Mouse (Mus musculus): ENCODE results near the gene Ankub1. TPM values are rescaled to one million over a fixed set of nuclear protein-coding genes. Genes with fewer than 3 reads are reported as not detected.
A peak's percentile ranks its signal among the peaks of the same experiment; 100 is the strongest.

The Ankub1 gene
- polyA plus RNA-seq, 1 experiment from 2014 or later, result not detected

DNA sequence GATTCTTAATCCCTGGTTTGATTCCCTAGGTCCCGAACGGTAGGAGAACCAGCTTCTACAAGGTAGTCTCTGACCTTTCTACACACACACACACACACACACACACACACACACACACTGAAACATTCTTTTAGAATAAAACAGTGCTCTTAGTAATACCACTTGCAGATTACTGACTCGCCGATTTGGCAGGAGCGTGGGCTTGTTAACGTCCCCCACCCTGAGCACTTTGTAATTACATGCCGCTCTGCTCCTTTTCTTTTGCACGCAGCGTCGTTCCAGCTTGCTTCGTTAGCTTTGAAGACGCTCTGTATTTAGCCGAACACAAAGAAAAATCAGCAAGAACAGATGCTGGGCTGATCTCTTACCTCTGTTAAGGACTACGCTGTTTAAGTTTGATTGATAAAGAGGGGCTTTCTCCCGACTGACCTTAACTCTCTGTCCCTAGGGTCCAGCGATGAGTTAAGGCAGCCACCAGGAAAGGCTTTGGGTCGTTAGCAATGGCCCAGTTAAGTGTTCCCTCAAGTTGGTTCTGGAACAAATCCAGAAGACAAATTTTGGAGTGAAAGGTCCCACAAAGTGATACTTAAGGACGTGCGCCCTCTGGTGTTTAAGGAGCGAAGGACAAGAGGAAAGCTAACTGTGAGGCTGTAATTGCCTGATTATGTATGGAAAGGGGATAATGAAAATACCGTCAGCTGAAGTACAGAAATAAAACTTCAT lies 67.2 kb downstream of the Ankub1 start:
- no peak overlapping the region for H3K27ac ChIP-seq (ENCODE audit: low read depth, low read length)
- no peaks in the 10 kb centered on the region for H3K9me3 ChIP-seq (ENCODE audit: control insufficient read depth, low read length)
- H3K4me1 ChIP-seq (ENCODE audit: control insufficient read depth, insufficient read depth, low read length), result no peaks in the 10 kb centered on the region
- H3K9ac ChIP-seq (ENCODE audit: low read depth, low read length), result peak overlapping the region; percentile 28; the same call in 1 of the 2 replicates
- H3K36me3 ChIP-seq (ENCODE audit: control insufficient read depth, insufficient read depth, low read length), result no peaks in the 10 kb centered on the region
- WGBS, result 35% methylated on average over 21 of the region's 21 CpGs
- H3K27me3 ChIP-seq (ENCODE audit: control insufficient read depth, insufficient read depth, low read length), result no peaks in the 10 kb centered on the region
- peak overlapping the region; percentile 40 for H3K4me2 ChIP-seq (replicated peaks; ENCODE audit: low read depth, low read length)
- H3K4me3 ChIP-seq (ENCODE audit: low read length), result peak overlapping the region; percentile 15; the same call in 1 of the 2 replicates
- ATAC-seq (ENCODE audit: low FRiP score, low TSS enrichment), result peak; percentile 71; the same call in 1 of the 2 replicates

- Histone ChIP-seq H3K27ac (ENCODE audit: low read depth, low read length) (no peak overlapping the region), H3K9me3 (ENCODE audit: control insufficient read depth, low read length) (no peaks in the 10 kb centered on the region), H3K36me3 (ENCODE audit: control insufficient read depth, insufficient read depth, low read length) (no peaks in the 10 kb centered on the region), H3K27me3 (ENCODE audit: control insufficient read depth, insufficient read depth, low read length) (no peaks in the 10 kb centered on the region), H3K4me3 (ENCODE audit: low read length) (no peak overlapping the region), H3K9ac (ENCODE audit: low read depth, low read length) (no peak overlapping the region), H3K4me2 (replicated peaks; ENCODE audit: low read depth, low read length) (no peak overlapping the region), H3K4me1 (ENCODE audit: control insufficient read depth, insufficient read depth, low read length) (no peaks in the 10 kb centered on the region)
- no peak for ATAC-seq (ENCODE audit: low FRiP score, low TSS enrichment)
- 79% methylated on average over 4 of the region's 4 CpGs for WGBS
Measured at GRCm38 (mm10) chr3:57619718-57620117, 72.9 kb downstream of the Ankub1 start.

DNA sequence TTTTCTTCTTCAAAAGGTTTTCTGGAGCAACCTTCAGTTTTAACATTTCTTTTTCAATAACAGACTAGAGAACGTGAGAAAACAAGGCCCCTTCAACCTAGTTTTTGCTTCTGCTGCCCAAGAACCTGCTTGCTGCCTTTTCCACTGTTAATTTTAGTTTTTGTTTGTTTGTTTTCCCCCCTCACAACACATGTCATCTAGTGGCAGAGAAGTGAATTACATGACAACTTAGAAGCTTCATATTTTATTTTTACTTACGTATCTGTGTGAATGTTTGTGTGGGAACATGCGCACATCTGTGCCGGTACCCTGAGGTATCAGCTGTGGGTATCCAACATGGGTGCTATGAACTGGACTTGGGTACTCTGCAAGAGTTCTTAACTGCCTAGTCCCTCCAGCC lies 76.9 kb downstream of the Ankub1 start:
- Histone ChIP-seq H3K27ac (ENCODE audit: low read depth, low read length) (no peak overlapping the region), H3K9me3 (ENCODE audit: control insufficient read depth, low read length) (no peaks in the 10 kb centered on the region), H3K27me3 (ENCODE audit: control insufficient read depth, insufficient read depth, low read length) (no peaks in the 10 kb centered on the region), H3K36me3 (ENCODE audit: control insufficient read depth, insufficient read depth, low read length) (no peaks in the 10 kb centered on the region), H3K4me1 (ENCODE audit: control insufficient read depth, insufficient read depth, low read length) (no peaks in the 10 kb centered on the region), H3K4me3 (ENCODE audit: low read length) (no peak overlapping the region), H3K9ac (ENCODE audit: low read depth, low read length) (no peak overlapping the region), H3K4me2 (replicated peaks; ENCODE audit: low read depth, low read length) (no peak overlapping the region)
- WGBS, result 89% methylated on average over 4 of the region's 4 CpGs
- ATAC-seq (ENCODE audit: low FRiP score, low TSS enrichment), result no peak

GRCm38 (mm10) chr3:57612430-57612997 lies 80.1 kb downstream of the Ankub1 start:
- WGBS, result 79% methylated on average over 3 of the region's 3 CpGs
- Histone ChIP-seq H3K4me1 (ENCODE audit: control insufficient read depth, insufficient read depth, low read length) (no peaks in the 10 kb centered on the region), H3K9ac (ENCODE audit: low read depth, low read length) (no peak overlapping the region), H3K27ac (ENCODE audit: low read depth, low read length) (no peak overlapping the region), H3K36me3 (ENCODE audit: control insufficient read depth, insufficient read depth, low read length) (no peaks in the 10 kb centered on the region), H3K27me3 (ENCODE audit: control insufficient read depth, insufficient read depth, low read length) (no peaks in the 10 kb centered on the region), H3K9me3 (ENCODE audit: control insufficient read depth, low read length) (no peaks in the 10 kb centered on the region), H3K4me3 (ENCODE audit: low read length) (no peak overlapping the region), H3K4me2 (replicated peaks; ENCODE audit: low read depth, low read length) (no peak overlapping the region)
- ATAC-seq (ENCODE audit: low FRiP score, low TSS enrichment), result no peak

DNA sequence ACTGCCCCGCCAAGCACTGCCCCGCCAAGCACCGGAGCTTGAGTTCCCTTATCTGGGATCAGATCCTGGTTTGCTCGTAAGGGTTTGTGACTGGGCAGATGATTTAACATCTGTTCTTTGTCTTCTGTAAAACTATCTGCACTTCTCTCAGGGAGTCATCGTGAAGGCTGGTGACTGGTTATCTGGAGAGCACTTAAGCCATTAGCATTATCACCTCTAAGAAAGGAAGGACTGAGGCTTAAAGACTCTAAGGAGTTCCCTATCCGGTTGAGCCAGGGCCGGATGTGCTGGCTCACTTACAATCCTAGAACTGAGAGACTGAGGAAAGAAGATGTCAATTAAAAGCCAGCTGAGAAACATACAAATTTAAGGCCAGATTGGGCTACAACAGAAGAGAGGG lies 80.8 kb downstream of the Ankub1 start:
- no peaks in the 10 kb centered on the region for H3K27me3 ChIP-seq (ENCODE audit: control insufficient read depth, insufficient read depth, low read length)
- H3K36me3 ChIP-seq (ENCODE audit: control insufficient read depth, insufficient read depth, low read length), result no peaks in the 10 kb centered on the region
- no peak overlapping the region for H3K27ac ChIP-seq (ENCODE audit: low read depth, low read length)
- H3K9me3 ChIP-seq (ENCODE audit: control insufficient read depth, low read length), result no peaks in the 10 kb centered on the region
- no peak overlapping the region for H3K4me3 ChIP-seq (ENCODE audit: low read length)
- 38% methylated on average over 7 of the region's 7 CpGs for WGBS
- H3K4me1 ChIP-seq (ENCODE audit: control insufficient read depth, insufficient read depth, low read length), result no peaks in the 10 kb centered on the region
- no peak overlapping the region for H3K4me2 ChIP-seq (replicated peaks; ENCODE audit: low read depth, low read length)
- ATAC-seq (ENCODE audit: low FRiP score, low TSS enrichment), result no peak
- H3K9ac ChIP-seq (ENCODE audit: low read depth, low read length), result no peak overlapping the region

Small RNA genes within 50 kb of the gene (microRNA-seq; reads per million reads assigned to microRNA genes)
- not detected for gene Mir6377

Other genes with a start within 250 kb of the Ankub1 start
- 17.7 and 20.7 TPM in 2 replicates for gene Wwtr1, start 116.9 kb downstream of the Ankub1 start, polyA plus RNA-seq (2014; fragmentation: Nextera tagmentation; extraction: Ambion mirVana)
- gene Commd2, start 41.1 kb downstream of the Ankub1 start, polyA plus RNA-seq (2014; fragmentation: Nextera tagmentation; extraction: Ambion mirVana), result 82.2 and 97.4 TPM in 2 replicates
- gene Rnf13, start 43.3 kb upstream of the Ankub1 start, polyA plus RNA-seq (2014; fragmentation: Nextera tagmentation; extraction: Ambion mirVana), result 69.6 and 78.8 TPM in 2 replicates
- 102 and 149 TPM in 2 replicates for gene Pfn2, start 155.3 kb upstream of the Ankub1 start, polyA plus RNA-seq (2014; fragmentation: Nextera tagmentation; extraction: Ambion mirVana)

Measured in kidney, embryonic 14.5 days (tissue).